Mouse (Mus musculus) bone marrow, adult 2 months (tissue): ENCODE measurements around the gene Cox4i2. TPM values are rescaled to one million over a fixed set of nuclear protein-coding genes. Genes with fewer than 3 reads are reported as not detected.
A peak's percentile ranks its signal among the peaks of the same experiment; 100 is the strongest.

Experiments
- H3K27ac ChIP-seq: fragments of 200-500 bp; 2 replicates; pipeline ENCODE4 v1.5.1; 2012; ENCODE audit warnings: low read depth, mild to moderate bottlenecking, control low read depth, inconsistent platforms, low read length; ENCODE audit not compliant: control insufficient read depth, poor library complexity, insufficient read depth
- H3K4me1 ChIP-seq: fragments of 200-500 bp; 2 replicates; pipeline ENCODE4 v1.6.1; 2011; ENCODE audit warnings: low read length; ENCODE audit not compliant: control insufficient read depth, insufficient read depth
- H3K4me3 ChIP-seq: fragments of 200-500 bp; replicated peaks from 2 replicates; pipeline ENCODE3; 2011; ENCODE audit warnings: mild to moderate bottlenecking, low read depth, low read length, control low read depth; ENCODE audit not compliant: control insufficient read depth
- CTCF ChIP-seq: fragments of 200-500 bp; IDR thresholded peaks from 2 replicates; pipeline ENCODE4 v1.5.1; 2011; ENCODE audit warnings: low read length, control low read depth; ENCODE audit not compliant: control insufficient read depth, insufficient read depth
- POLR2A ChIP-seq: fragments of 200-500 bp; IDR thresholded peaks from 2 replicates; pipeline ENCODE4 v1.6.1; 2011; ENCODE audit warnings: low read depth, mild to moderate bottlenecking, control low read depth, low read length, borderline replicate concordance; ENCODE audit not compliant: control insufficient read depth
- WGBS: fragments of 180-500 bp; shearing (Covaris S2); methylation state at CpG from one replicate; pipeline ENCODE4 v1.1.7; 2018; 5-methylcytosine and 5-hydroxymethylcytosine counted together
- polyA plus RNA-seq: library from polyadenylated mRNA; stranded (reverse); fragments of >200 nt; gene quantifications from 2 replicates; pipeline ENCODE4 v1.2.4, GENCODE M21; 2011; ENCODE audit warnings: low replicate concordance; ENCODE audit not compliant: missing spikeins, insufficient read depth, insufficient read length

Gene Cox4i2
- 1.4 TPM in 1 of 2 replicates, not detected in the other for polyA plus RNA-seq

GRCm38 (mm10) chr2:152753944-152754711 is at the start of gene Cox4i2:
Gene Cox4i2, plus strand, starts transcription at chr2:152754173.
- Histone ChIP-seq H3K4me3 (no peak within 1 kb of the TSS), H3K4me1 (peaks cover 3% of the 10 kb centered on the region), H3K27ac (no peak within 1 kb of the TSS)
- TF ChIP-seq CTCF = no peak
- no peak for TF ChIP-seq POLR2A
- 10% methylated on average over 30 of the region's 30 CpGs for WGBS

- no peak overlapping the region for H3K4me3 ChIP-seq
- TF ChIP-seq CTCF (no peak), POLR2A (no peak)
- WGBS = 86% methylated on average over 5 of the region's 5 CpGs
- no peaks in the 10 kb centered on the region for H3K4me1 ChIP-seq
- no peak overlapping the region for H3K27ac ChIP-seq
These were observed 49.7 kb upstream of the Cox4i2 start for GRCm38 (mm10) chr2:152704256-152704605.

GRCm38 (mm10) chr2:152704811-152705370 is 49.1 kb upstream of the Cox4i2 start:
- H3K4me1 ChIP-seq = no peaks in the 10 kb centered on the region
- 92% methylated on average over 14 of the region's 14 CpGs for WGBS
- TF ChIP-seq POLR2A = no peak
- no peak for TF ChIP-seq CTCF
- no peak overlapping the region for H3K27ac ChIP-seq
- no peak overlapping the region for H3K4me3 ChIP-seq

- WGBS = 89% methylated on average over 22 of the region's 22 CpGs
- no peak overlapping the region for H3K27ac ChIP-seq
These were observed 47.9 kb upstream of the Cox4i2 start for GRCm38 (mm10) chr2:152705993-152706571.

GRCm38 (mm10) chr2:152707186-152707585 is 46.8 kb upstream of the Cox4i2 start:
- H3K27ac ChIP-seq = peak overlapping the region; percentile 4; the same call in 1 of the 2 replicates
- TF ChIP-seq CTCF (no peak), POLR2A (no peak)
- H3K4me1 ChIP-seq = no peaks in the 10 kb centered on the region
- H3K4me3 ChIP-seq = no peak overlapping the region
- 95% methylated on average over 7 of the region's 7 CpGs for WGBS

More at GRCm38 (mm10) chr2:152705993-152706571, 47.9 kb upstream of the Cox4i2 start:
- H3K4me3 ChIP-seq = no peak overlapping the region
- TF ChIP-seq CTCF (no peak), POLR2A (no peak)
- H3K4me1 ChIP-seq = no peaks in the 10 kb centered on the region

- 91% methylated on average over 31 of the region's 31 CpGs for WGBS
- Histone ChIP-seq H3K27ac (peak overlapping the region; percentile 4; the same call in 1 of the 2 replicates), H3K4me3 (no peak overlapping the region), H3K4me1 (no peaks in the 10 kb centered on the region)
- TF ChIP-seq CTCF = no peak
- no peak for TF ChIP-seq POLR2A
These were observed 46.3 kb upstream of the Cox4i2 start for GRCm38 (mm10) chr2:152707627-152708026.

- Histone ChIP-seq H3K4me1 (no peaks in the 10 kb centered on the region), H3K4me3 (no peak overlapping the region), H3K27ac (no peak overlapping the region)
- TF ChIP-seq POLR2A (no peak), CTCF (no peak)
- WGBS = 46% methylated on average over 5 of the region's 5 CpGs
These were observed 44.9 kb upstream of the Cox4i2 start for GRCm38 (mm10) chr2:152709066-152709465.

GRCm38 (mm10) chr2:152716241-152716772 is 37.7 kb upstream of the Cox4i2 start:
- 59% methylated on average over 6 of the region's 6 CpGs for WGBS
- Histone ChIP-seq H3K4me1 (no peaks in the 10 kb centered on the region), H3K4me3 (no peak overlapping the region), H3K27ac (no peak overlapping the region)
- TF ChIP-seq CTCF = no peak
- no peak for TF ChIP-seq POLR2A
